Mouse (Mus musculus) neural tube, embryonic 11.5 days (tissue): ENCODE data around the gene Cfap73. TPM values are rescaled to one million over a fixed set of nuclear protein-coding genes. Genes with fewer than 3 reads are reported as not detected.
A peak's percentile ranks its signal among the peaks of the same experiment; 100 is the strongest.

ENCODE experiments used
- ATAC-seq: fragments of 200-750 bp; cut with Nextera tagmentation; 2 replicates; pipeline ENCODE4 v1.8.0; 2017; ENCODE audit warnings: moderate number of reproducible peaks, mild to moderate bottlenecking, moderate TSS enrichment, moderate library complexity; ENCODE audit not compliant: insufficient read depth, low FRiP score, low TSS enrichment
- DNase-seq: peaks from one replicate; pipeline ENCODE4 v3.0.0-alpha.2; 2015; ENCODE audit warnings: low spot score
- H3K27ac ChIP-seq: fragments of 300-500 bp; sonication (generic); 2 replicates; pipeline ENCODE4 v1.5.1; 2014; ENCODE audit warnings: low read depth, mild to moderate bottlenecking, low read length
- H3K27me3 ChIP-seq: fragments of 300-500 bp; sonication (generic); 2 replicates; pipeline ENCODE4 v1.6.1; 2014; ENCODE audit warnings: mild to moderate bottlenecking, low read length, mixed read lengths; ENCODE audit not compliant: control insufficient read depth, insufficient read depth
- H3K36me3 ChIP-seq: fragments of 300-500 bp; sonication (generic); 2 replicates; pipeline ENCODE4 v1.6.1; 2014; ENCODE audit warnings: mild to moderate bottlenecking, low read length, moderate library complexity, mixed read lengths; ENCODE audit not compliant: control insufficient read depth, insufficient read depth
- H3K4me1 ChIP-seq: fragments of 300-500 bp; sonication (generic); 2 replicates; pipeline ENCODE4 v1.6.1; 2014; ENCODE audit warnings: low read length, mixed read lengths; ENCODE audit not compliant: control insufficient read depth, insufficient read depth
- H3K4me2 ChIP-seq: fragments of 300-500 bp; sonication (generic); 2 replicates; pipeline ENCODE4 v1.6.1; 2014; ENCODE audit warnings: low read depth, mild to moderate bottlenecking, moderate library complexity
- H3K4me3 ChIP-seq: fragments of 300-500 bp; sonication (generic); 2 replicates; pipeline ENCODE4 v1.5.1; 2014; ENCODE audit warnings: low read depth, low read length
- H3K9ac ChIP-seq: fragments of 300-500 bp; sonication (generic); 2 replicates; pipeline ENCODE4 v1.6.1; 2014; ENCODE audit warnings: mild to moderate bottlenecking, low read length
- H3K9me3 ChIP-seq: fragments of 300-500 bp; sonication (generic); 2 replicates; pipeline ENCODE4 v1.6.1; 2016; ENCODE audit warnings: low read length; ENCODE audit not compliant: control insufficient read depth
- whole genome bisulfite sequencing: fragments of 180-500 bp; shearing (Covaris S2); extraction: QIAGEN DNeasy Blood & Tissue Kit; methylation state at CpG from one replicate; pipeline ENCODE4 v1.1.7; 2014; 5-methylcytosine and 5-hydroxymethylcytosine counted together
- polyA plus RNA-seq: library from polyadenylated mRNA; unstranded; fragments of >200 nt; fragmentation: Nextera tagmentation; extraction: Ambion mirVana; gene quantifications from 2 replicates; pipeline ENCODE4 v1.2.1, GENCODE M21; 2014

Cfap73 gene
- polyA plus RNA-seq, 1 experiment from 2014 or later: not detected

- DNase-seq: peak; percentile 47
These were observed 54.7 kb downstream of the Cfap73 start for GRCm38 (mm10) chr5:120579211-120579897.

DNA sequence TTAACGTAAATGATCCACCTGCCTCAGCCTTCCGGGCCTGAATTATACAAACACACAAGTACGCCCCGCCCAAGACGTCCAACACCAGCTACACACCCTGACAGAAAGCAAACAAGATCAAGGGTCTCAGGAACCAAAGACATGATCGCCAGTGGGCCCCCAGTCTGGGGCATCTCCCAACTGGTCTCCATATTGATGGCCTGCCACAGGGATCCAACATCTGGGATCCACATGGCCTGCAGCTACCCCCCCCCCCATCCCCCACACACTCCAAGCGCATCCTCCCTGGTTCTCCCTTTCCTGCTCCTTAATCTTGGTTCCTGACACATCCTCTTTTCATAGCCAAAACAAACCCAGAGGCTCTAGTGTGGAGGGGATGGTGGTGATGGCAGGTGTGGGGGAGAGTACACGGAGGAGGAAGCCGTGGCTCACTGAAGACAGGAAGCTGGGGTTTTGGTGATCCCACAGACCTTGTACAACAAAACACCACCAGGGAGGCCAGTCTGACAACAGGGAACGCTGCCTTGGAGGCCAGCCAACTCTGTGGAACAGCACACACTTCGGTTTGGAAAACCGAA lies 55.4 kb downstream of the Cfap73 start:
- Histone ChIP-seq H3K4me2 (no peak overlapping the region), H3K27me3 (no peaks in the 10 kb centered on the region), H3K4me1 (peaks cover 29% of the 10 kb centered on the region), H3K9ac (no peak overlapping the region; the same call in 1 of the 2 replicates), H3K36me3 (no peaks in the 10 kb centered on the region), H3K27ac (peak overlapping the region; percentile 68), H3K9me3 (no peaks in the 10 kb centered on the region), H3K4me3 (no peak overlapping the region)
- ATAC-seq (no peak), DNase-seq (peak; percentile 57)
- WGBS: 49% methylated on average over 12 of the region's 12 CpGs

More at GRCm38 (mm10) chr5:120579211-120579897, 54.7 kb downstream of the Cfap73 start:
- peaks cover 29% of the 10 kb centered on the region for H3K4me1 ChIP-seq
- 46% methylated on average over 26 of the region's 26 CpGs for WGBS
- peak overlapping the region; percentile 68 for H3K27ac ChIP-seq
- 0 out of 2 replicates have a peak, but pooled peaks have one; percentile 50 for ATAC-seq
- no peaks in the 10 kb centered on the region for H3K36me3 ChIP-seq
- no peaks in the 10 kb centered on the region for H3K9me3 ChIP-seq
- H3K4me2 ChIP-seq: no peak overlapping the region
- no peak overlapping the region for H3K4me3 ChIP-seq
- peak overlapping the region; percentile 24; the same call in 1 of the 2 replicates for H3K9ac ChIP-seq
- no peaks in the 10 kb centered on the region for H3K27me3 ChIP-seq

Other genes with a start within 250 kb of the Cfap73 start
- gene Lhx5, start 202.5 kb downstream of the Cfap73 start, polyA plus RNA-seq: 29.9 and 31.2 TPM in 2 replicates
- 5.3 and 5.9 TPM in 2 replicates for gene Sdsl, start 161.4 kb downstream of the Cfap73 start, polyA plus RNA-seq
- gene Sds, start 157.7 kb downstream of the Cfap73 start, polyA plus RNA-seq: not detected in 2 replicates
- gene Plbd2, start 130.6 kb downstream of the Cfap73 start, polyA plus RNA-seq: 33.3 and 33.6 TPM in 2 replicates
- 2.9 and 4.9 TPM in 2 replicates for gene Slc8b1, start 123.1 kb downstream of the Cfap73 start, polyA plus RNA-seq
- gene Tpcn1, start 45.6 kb downstream of the Cfap73 start, polyA plus RNA-seq: 14.9 and 16.8 TPM in 2 replicates
- gene Iqcd, start 45.2 kb downstream of the Cfap73 start, polyA plus RNA-seq: 0.62 and 0.81 TPM in 2 replicates
- gene Rita1, start 21.6 kb downstream of the Cfap73 start, polyA plus RNA-seq: 12.3 and 13.2 TPM in 2 replicates
- 42.0 and 42.6 TPM in 2 replicates for gene Ddx54, start 21.5 kb downstream of the Cfap73 start, polyA plus RNA-seq
- gene Rasal1, start 14.6 kb upstream of the Cfap73 start, polyA plus RNA-seq: 0.39 TPM in 1 of 2 replicates, not detected in the other
- 7.0 and 7.4 TPM in 2 replicates for gene Dtx1, start 77.7 kb upstream of the Cfap73 start, polyA plus RNA-seq
- not detected in 2 replicates for gene Oas2, start 115.6 kb upstream of the Cfap73 start, polyA plus RNA-seq
- gene Oas3, start 143.4 kb upstream of the Cfap73 start, polyA plus RNA-seq: 0.08 TPM in 1 of 2 replicates, not detected in the other
- gene Oas1e, start 161.3 kb upstream of the Cfap73 start, polyA plus RNA-seq: 0.18 TPM in 1 of 2 replicates, not detected in the other
- 0.21 and 0.23 TPM in 2 replicates for gene Oas1c, start 178.3 kb upstream of the Cfap73 start, polyA plus RNA-seq
- gene Oas1f, start 213.1 kb upstream of the Cfap73 start, polyA plus RNA-seq: not detected in 2 replicates
- gene Oas1h, start 227.2 kb upstream of the Cfap73 start, polyA plus RNA-seq: not detected in 2 replicates